Mouse (Mus musculus) forebrain, embryonic 11.5 days (tissue): ENCODE measurements at regions not wholly inside any gene's neighbourhood (a gene's known extent, or its start where the extent isn't known, plus 50 kb on each side); places are given as distances from the start of the nearest gene placed in this dataset.

ENCODE experiments used
- ATAC-seq: fragments of 200-750 bp; cut with Nextera tagmentation; replicated peaks from 2 replicates; pipeline ENCODE4 v1.8.0; 2017; ENCODE audit warnings: moderate TSS enrichment; ENCODE audit not compliant: low FRiP score
- DNase-seq: peaks from one replicate; pipeline ENCODE4 v3.0.0-alpha.2; 2017; ENCODE audit warnings: low spot score
- H3K27ac ChIP-seq: fragments of 300-500 bp; sonication (generic); 2 replicates; pipeline ENCODE4 v1.5.1; 2014; ENCODE audit warnings: low read depth, low read length
- H3K27me3 ChIP-seq: fragments of 300-500 bp; sonication (generic); 2 replicates; pipeline ENCODE4 v1.6.1; 2014; ENCODE audit warnings: mild to moderate bottlenecking, low read length, mixed read lengths; ENCODE audit not compliant: control insufficient read depth, insufficient read depth
- H3K36me3 ChIP-seq: fragments of 300-500 bp; sonication (generic); 2 replicates; pipeline ENCODE4 v1.6.1; 2014; ENCODE audit warnings: mild to moderate bottlenecking, low read length, moderate library complexity, mixed read lengths; ENCODE audit not compliant: control insufficient read depth, insufficient read depth
- H3K4me1 ChIP-seq: fragments of 300-500 bp; sonication (generic); replicated peaks from 2 replicates; pipeline ENCODE4 v1.6.1; 2014; ENCODE audit warnings: low read length, mixed read lengths; ENCODE audit not compliant: control insufficient read depth, insufficient read depth
- H3K4me2 ChIP-seq: fragments of 300-500 bp; sonication (generic); 2 replicates; pipeline ENCODE4 v1.6.1; 2014; ENCODE audit warnings: low read depth, mild to moderate bottlenecking, low read length, moderate library complexity, mixed read lengths; ENCODE audit not compliant: severe bottlenecking
- H3K4me3 ChIP-seq: fragments of 300-500 bp; sonication (generic); 2 replicates; pipeline ENCODE4 v1.5.1; 2014; ENCODE audit warnings: low read depth, low read length
- H3K9ac ChIP-seq: fragments of 300-500 bp; sonication (generic); 2 replicates; pipeline ENCODE4 v1.6.1; 2014; ENCODE audit warnings: low read length
- H3K9me3 ChIP-seq: fragments of 300-500 bp; sonication (generic); 2 replicates; pipeline ENCODE4 v1.6.1; 2016; ENCODE audit warnings: low read length, mixed read lengths; ENCODE audit not compliant: control insufficient read depth
- WGBS: fragments of 180-500 bp; shearing (Covaris S2); extraction: QIAGEN DNeasy Blood & Tissue Kit; methylation state at CpG from one replicate; pipeline ENCODE4 v1.1.7; 2014; 5-methylcytosine and 5-hydroxymethylcytosine counted together

DNA sequence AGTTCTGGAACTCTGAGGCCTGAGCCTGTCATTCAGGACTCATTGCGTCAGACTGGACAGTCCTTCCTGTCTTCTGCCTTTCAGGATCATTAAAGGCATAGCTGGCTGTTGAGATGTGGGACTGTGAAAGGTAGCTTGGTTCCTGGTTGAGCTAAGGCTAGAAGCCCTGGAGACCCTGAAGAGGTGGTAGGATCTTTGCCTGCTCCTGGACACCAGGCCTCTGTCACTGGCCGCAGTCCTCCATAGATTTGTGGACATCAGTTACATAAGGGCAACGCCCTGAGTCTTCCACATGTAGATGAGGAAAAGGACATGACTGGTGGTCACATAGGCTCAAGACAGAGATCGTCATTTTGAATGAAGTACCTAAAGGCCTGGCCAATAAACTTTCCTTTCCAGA is 127.9 kb downstream of the Opa1 start:
- Histone ChIP-seq H3K4me1 (no peaks in the 10 kb centered on the region), H3K36me3 (no peaks in the 10 kb centered on the region), H3K9me3 (no peaks in the 10 kb centered on the region), H3K27me3 (no peaks in the 10 kb centered on the region), H3K4me3 (no peak overlapping the region), H3K9ac (no peak overlapping the region), H3K27ac (no peak overlapping the region), H3K4me2 (no peak overlapping the region)
- DNase-seq (peak; percentile 36), ATAC-seq (no peak)
- 93% methylated on average over 4 of the region's 4 CpGs for WGBS

DNA sequence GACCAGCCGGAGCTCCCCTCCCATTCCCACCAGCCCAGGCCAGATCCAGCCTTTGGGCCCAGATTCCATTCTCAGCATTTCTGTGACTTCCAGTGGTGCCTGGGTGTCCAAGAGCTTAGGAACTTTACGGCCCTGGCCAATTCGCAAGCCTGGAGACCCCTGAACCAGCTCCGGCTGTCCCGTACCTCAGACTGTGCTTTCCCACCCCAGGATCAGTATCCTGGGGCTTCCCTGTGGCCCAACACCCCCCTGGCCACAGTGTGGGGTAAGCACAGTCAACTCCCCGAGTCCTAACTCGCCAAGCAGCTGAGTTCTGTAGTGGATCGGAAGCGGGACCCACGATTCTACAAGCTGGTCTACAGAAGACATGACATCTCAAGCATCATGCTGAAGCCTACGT is 128.5 kb downstream of the Opa1 start:
- Histone ChIP-seq H3K36me3 (no peaks in the 10 kb centered on the region), H3K4me2 (no peak overlapping the region), H3K27ac (no peak overlapping the region), H3K9me3 (no peaks in the 10 kb centered on the region), H3K27me3 (no peaks in the 10 kb centered on the region), H3K9ac (no peak overlapping the region), H3K4me1 (no peaks in the 10 kb centered on the region), H3K4me3 (no peak overlapping the region)
- 97% methylated on average over 11 of the region's 11 CpGs for WGBS
- DNase-seq (no peak), ATAC-seq (no peak)

DNA sequence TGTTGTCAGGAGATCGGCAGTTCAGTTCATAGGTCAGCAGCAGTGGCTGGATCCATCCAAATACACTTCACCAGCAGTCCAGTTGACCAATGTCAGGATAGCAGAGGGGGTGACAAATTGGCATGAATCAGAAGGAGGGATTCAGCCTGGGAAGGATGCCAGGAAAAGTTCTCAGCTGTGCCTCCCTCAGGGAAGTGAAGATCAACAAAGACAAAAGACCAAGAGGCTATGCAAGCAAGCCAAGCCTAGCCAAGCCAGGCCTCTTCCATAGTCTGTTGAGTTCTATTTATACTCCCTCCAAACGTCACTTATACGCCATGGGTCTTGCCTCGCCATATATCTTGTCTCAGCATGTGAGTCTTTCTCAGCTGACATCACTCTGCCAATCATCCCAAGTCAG is 129.9 kb downstream of the Opa1 start:
- 90% methylated on average over 4 of the region's 4 CpGs for WGBS
- Histone ChIP-seq H3K4me3 (no peak overlapping the region), H3K9me3 (no peaks in the 10 kb centered on the region), H3K27ac (no peak overlapping the region), H3K27me3 (peaks cover 3% of the 10 kb centered on the region; the same call in 1 of the 2 replicates), H3K36me3 (no peaks in the 10 kb centered on the region), H3K4me1 (no peaks in the 10 kb centered on the region), H3K4me2 (no peak overlapping the region), H3K9ac (no peak overlapping the region)
- no peak for ATAC-seq
- no peak for DNase-seq

DNA sequence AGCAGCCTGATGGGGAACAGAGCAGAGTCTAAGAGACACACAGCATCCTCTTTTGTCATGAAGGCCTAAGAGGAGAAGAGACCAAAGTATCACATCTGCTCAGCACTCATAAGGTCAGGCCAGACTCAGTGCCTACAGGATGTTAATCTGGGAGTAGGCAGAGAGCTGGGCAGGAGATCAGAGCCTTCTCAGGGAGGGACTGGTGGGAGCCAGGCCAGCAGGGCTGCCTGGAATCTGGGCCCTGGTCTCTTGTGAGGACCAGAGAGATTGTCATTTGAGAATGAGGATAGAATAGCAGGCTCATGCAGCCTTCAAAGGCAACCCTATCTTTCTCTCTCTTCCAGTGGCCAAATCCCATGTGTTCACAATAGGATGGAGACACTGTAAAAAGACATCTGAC is 132.3 kb downstream of the Opa1 start:
- no peaks in the 10 kb centered on the region for H3K36me3 ChIP-seq
- no peak overlapping the region for H3K4me3 ChIP-seq
- no peak for DNase-seq
- H3K4me1 ChIP-seq: no peaks in the 10 kb centered on the region
- no peaks in the 10 kb centered on the region for H3K9me3 ChIP-seq
- no peak overlapping the region for H3K4me2 ChIP-seq
- H3K9ac ChIP-seq: no peak overlapping the region
- no peak for ATAC-seq
- no peak overlapping the region for H3K27ac ChIP-seq
- H3K27me3 ChIP-seq: peaks cover 7% of the 10 kb centered on the region

DNA sequence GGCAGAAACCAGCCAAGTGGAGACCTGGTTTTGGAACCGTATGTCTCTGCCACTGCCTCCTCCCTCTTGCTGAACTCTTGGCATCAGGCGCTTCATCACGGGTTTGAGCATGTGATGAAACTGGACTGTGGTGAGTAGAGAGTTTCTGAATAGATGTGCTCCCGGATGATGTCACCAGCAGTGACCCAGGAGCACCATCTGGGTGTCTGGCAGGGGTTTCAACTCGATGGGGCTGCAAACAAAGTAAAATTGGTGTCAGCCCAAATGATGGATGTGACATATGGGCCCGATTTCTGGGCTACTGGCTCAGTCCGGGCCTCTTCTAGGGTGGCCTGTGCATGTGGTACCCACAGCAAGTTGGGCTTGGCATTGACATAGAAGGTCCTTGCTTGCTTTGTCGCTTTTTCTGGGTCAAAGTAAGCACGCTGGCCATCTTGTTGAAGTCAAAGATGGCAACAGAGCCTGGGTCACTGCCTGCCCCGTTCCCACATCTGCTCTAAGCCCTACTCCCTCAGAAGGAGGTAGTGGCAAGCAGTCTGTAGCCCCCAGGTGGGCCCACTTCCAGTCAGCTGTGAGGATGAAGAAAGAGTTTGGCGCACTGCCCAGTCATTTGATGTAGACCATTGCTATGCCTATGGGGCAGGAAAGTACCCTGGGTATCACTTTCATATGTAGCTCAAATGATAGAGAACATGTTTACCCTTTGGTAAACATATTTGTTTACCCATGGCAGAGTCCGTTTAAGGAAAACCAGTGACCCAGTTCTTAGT is 133.0 kb downstream of the Opa1 start:
- Histone ChIP-seq H3K4me2 (no peak overlapping the region), H3K4me1 (no peaks in the 10 kb centered on the region), H3K27ac (no peak overlapping the region), H3K9me3 (no peaks in the 10 kb centered on the region), H3K36me3 (no peaks in the 10 kb centered on the region), H3K27me3 (peaks cover 11% of the 10 kb centered on the region), H3K9ac (no peak overlapping the region), H3K4me3 (no peak overlapping the region)
- no peak for ATAC-seq
- no peak for DNase-seq
- 91% methylated on average over 12 of the region's 12 CpGs for WGBS

DNA sequence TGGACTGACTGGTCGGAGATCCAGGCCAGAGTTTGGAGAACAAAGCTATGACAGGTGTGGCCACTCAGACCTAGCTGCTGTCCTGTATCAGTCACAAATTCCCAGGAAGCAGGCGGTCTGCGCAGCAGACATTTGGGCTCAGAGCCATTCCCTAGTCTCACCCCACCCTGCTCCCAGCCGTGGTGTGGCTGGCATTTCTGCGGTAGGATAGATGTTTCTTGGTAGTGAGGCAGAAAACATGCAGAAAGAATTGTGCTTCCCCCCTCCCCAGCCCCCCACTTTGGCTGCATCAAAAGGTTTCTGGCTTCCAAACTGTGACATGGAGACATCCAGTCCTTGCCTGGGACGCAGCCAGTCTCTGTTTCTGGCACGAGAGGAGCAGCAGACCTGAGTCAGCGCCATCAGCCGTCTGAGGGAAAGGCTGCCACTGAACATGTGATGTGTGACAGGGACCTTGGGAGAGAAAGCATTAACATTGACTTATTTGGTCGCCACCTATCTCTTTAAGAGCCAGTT is 135.5 kb downstream of the Opa1 start:
- H3K4me2 ChIP-seq: no peak overlapping the region
- H3K4me3 ChIP-seq: no peak overlapping the region
- H3K4me1 ChIP-seq: peaks cover 11% of the 10 kb centered on the region; the same call in 1 of the 2 replicates
- H3K27me3 ChIP-seq: peaks cover 30% of the 10 kb centered on the region
- H3K9ac ChIP-seq: no peak overlapping the region
- no peak overlapping the region for H3K27ac ChIP-seq
- no peaks in the 10 kb centered on the region for H3K36me3 ChIP-seq
- H3K9me3 ChIP-seq: no peaks in the 10 kb centered on the region
- ATAC-seq (no peak), DNase-seq (no peak)
- WGBS: 78% methylated on average over 10 of the region's 10 CpGs

DNA sequence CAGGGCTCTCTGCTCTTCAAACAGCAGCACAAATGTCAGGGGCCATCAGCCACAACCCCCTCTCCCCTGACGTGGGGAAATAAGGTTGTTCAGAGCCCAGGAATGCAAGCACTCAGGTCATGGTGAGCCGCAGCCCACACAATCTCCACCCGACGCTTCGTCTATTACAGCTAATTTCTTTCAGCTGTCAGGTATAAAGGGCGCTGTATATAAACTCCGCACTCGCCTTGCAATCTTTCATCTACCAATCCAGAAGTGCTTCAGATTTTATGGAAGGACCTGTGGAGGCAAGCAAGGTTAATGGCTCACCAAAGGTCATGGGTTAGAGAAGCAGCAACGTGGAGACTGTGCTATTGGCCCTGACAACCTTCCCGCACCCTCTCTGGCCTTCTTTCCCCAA is 139.8 kb downstream of the Opa1 start:
- ATAC-seq (no peak), DNase-seq (no peak)
- 57% methylated on average over 10 of the region's 10 CpGs for WGBS
- H3K4me2 ChIP-seq: no peak overlapping the region; the same call in 1 of the 2 replicates
- H3K27ac ChIP-seq: no peak overlapping the region
- peaks cover 66% of the 10 kb centered on the region for H3K27me3 ChIP-seq
- H3K4me3 ChIP-seq: no peak overlapping the region
- H3K9me3 ChIP-seq: no peaks in the 10 kb centered on the region
- no peaks in the 10 kb centered on the region for H3K36me3 ChIP-seq
- H3K9ac ChIP-seq: no peak overlapping the region
- H3K4me1 ChIP-seq: peaks cover 20% of the 10 kb centered on the region

DNA sequence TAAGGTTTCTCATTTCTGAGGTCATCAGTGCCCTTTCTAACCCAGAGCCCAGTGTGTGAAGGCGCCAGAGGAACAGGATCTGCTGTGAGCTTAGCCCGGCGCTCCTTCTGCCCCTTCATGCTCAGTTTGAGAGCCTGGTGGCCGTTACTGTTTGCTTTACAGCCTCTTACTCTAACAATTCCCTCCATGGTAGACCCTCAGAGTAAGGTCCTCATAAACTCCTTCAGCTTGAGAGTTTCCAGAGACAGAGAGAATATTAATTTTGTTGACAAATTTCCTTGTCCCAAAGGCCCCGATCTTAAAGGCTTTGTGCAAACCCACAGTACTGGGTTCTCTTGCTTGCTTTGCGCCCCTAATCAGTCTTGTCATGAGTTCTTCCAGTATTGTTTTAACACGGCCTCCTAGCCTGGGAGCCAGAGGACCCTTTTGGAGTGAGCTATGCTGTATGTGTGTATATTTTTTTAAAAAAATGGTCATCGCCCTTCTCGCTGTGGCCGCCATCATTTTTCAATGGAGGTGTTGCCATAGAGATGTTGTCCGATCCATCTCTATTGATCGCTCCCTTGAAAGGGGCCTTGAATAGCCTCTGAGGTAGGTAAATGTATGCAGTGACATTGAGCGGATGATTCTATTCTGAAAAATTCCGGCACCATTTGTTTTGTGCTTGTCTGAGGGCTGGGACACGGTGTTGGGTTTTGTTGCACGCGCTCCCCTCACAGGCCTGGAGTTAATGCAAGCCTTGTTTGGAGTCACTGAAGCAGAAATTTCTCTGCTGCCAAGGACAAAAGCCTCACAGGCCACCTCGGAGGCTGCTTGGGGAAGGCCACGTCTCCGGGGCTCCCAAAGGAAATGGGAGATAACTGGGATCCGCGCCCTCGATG is 140.7 kb downstream of the Opa1 start:
- peak overlapping the region; percentile 26 for H3K4me2 ChIP-seq
- ATAC-seq: peak; percentile 94
- 16% methylated on average over 23 of the region's 23 CpGs for WGBS

More for the DNA sequence above, 140.7 kb downstream of the Opa1 start:
- H3K36me3 ChIP-seq: no peaks in the 10 kb centered on the region
- 0 out of 2 replicates have a peak overlapping the region, but pooled peaks have one; percentile 31 for H3K27ac ChIP-seq
- peaks cover 64% of the 10 kb centered on the region for H3K27me3 ChIP-seq
- H3K9me3 ChIP-seq: no peaks in the 10 kb centered on the region
- peaks cover 20% of the 10 kb centered on the region for H3K4me1 ChIP-seq
- no peak overlapping the region for H3K9ac ChIP-seq
- DNase-seq: peak; percentile 86
- H3K4me3 ChIP-seq: no peak overlapping the region
